Mouse (Mus musculus) intestine, postnatal 0 days (tissue): ENCODE measurements around the gene Snap29. TPM values are rescaled to one million over a fixed set of nuclear protein-coding genes. Genes with fewer than 3 reads are reported as not detected.

Experiments used
- ATAC-seq: fragments of 200-750 bp; cut with Nextera tagmentation; 2 replicates; pipeline ENCODE4 v1.8.0; 2017; ENCODE audit warnings: mild to moderate bottlenecking, moderate TSS enrichment, moderate library complexity
- H3K27ac ChIP-seq: fragments of 300-500 bp; sonication (generic); 2 replicates; pipeline ENCODE4 v1.5.1; 2014; ENCODE audit warnings: mild to moderate bottlenecking, low read depth, low read length, moderate library complexity
- H3K27me3 ChIP-seq: fragments of 300-500 bp; sonication (generic); replicated peaks from 2 replicates; pipeline ENCODE4 v1.6.1; 2014; ENCODE audit warnings: low read length, mixed read lengths; ENCODE audit not compliant: control insufficient read depth, insufficient read depth
- H3K36me3 ChIP-seq: fragments of 300-500 bp; sonication (generic); 2 replicates; pipeline ENCODE4 v1.6.1; 2014; ENCODE audit warnings: mild to moderate bottlenecking, moderate library complexity; ENCODE audit not compliant: control insufficient read depth, insufficient read depth
- H3K4me1 ChIP-seq: fragments of 300-500 bp; sonication (generic); replicated peaks from 2 replicates; pipeline ENCODE4 v1.6.1; 2014; ENCODE audit warnings: antibody characterized with exemption, low read length, mixed read lengths; ENCODE audit not compliant: control insufficient read depth, insufficient read depth
- H3K4me2 ChIP-seq: fragments of 300-500 bp; sonication (generic); replicated peaks from 2 replicates; pipeline ENCODE4 v1.6.1; 2014; ENCODE audit warnings: low read depth, mild to moderate bottlenecking, moderate library complexity
- H3K4me3 ChIP-seq: fragments of 300-500 bp; sonication (generic); 2 replicates; pipeline ENCODE4 v1.5.1; 2014; ENCODE audit warnings: low read depth, low read length
- H3K9ac ChIP-seq: fragments of 300-500 bp; sonication (generic); 2 replicates; pipeline ENCODE4 v1.6.1; 2014; ENCODE audit warnings: mild to moderate bottlenecking, low read depth, low read length
- H3K9me3 ChIP-seq: fragments of 300-500 bp; sonication (generic); 2 replicates; pipeline ENCODE4 v1.6.1; 2016; ENCODE audit warnings: mixed run types; ENCODE audit not compliant: control insufficient read depth
- CTCF ChIP-seq: sonication (generic); IDR thresholded peaks from 2 replicates; pipeline ENCODE4 v1.5.1; 2016; ENCODE audit warnings: low read depth, mild to moderate bottlenecking, control low read depth, antibody characterized with exemption, moderate library complexity
- WGBS: fragments of 180-500 bp; shearing (Covaris S2); extraction: QIAGEN DNeasy Blood & Tissue Kit; methylation state at CpG from one replicate; pipeline ENCODE4 v1.1.7; 2014; 5-methylcytosine and 5-hydroxymethylcytosine counted together
- polyA plus RNA-seq: library from polyadenylated mRNA; unstranded; fragments of >200 nt; fragmentation: Nextera tagmentation; extraction: Ambion mirVana; gene quantifications from 2 replicates; pipeline ENCODE4 v1.2.1, GENCODE M21; 2015

The Snap29 gene
- polyA plus RNA-seq, 1 experiment from 2014 or later: 15.5 TPM

DNA sequence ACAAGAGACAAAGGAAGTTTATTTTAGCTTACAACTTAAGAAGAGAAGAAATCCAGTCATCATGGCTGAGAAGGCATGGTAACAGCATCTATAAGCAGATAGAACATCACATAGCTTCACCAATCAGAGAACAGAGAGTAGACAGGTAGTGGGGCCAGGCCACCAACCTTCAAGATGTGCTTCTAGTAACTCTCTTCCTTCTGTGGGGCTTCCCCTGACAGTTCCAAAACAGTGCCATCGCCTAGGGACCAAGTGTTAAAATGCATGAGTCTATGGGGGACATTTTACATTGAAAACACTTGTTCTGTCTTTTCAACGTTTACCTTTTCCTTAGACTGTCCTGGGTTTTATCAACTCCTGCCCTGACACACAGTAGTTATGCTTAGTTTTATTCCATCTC is 57.4 kb downstream of the Snap29 start:
- WGBS: 72% methylated on average over 2 of the region's 2 CpGs
- Histone ChIP-seq H3K4me1 (no peaks in the 10 kb centered on the region), H3K9ac (no peak overlapping the region), H3K4me2 (no peak overlapping the region), H3K27ac (no peak overlapping the region), H3K27me3 (no peaks in the 10 kb centered on the region), H3K9me3 (no peaks in the 10 kb centered on the region), H3K36me3 (peaks cover 4% of the 10 kb centered on the region; the same call in 1 of the 2 replicates), H3K4me3 (no peak overlapping the region)
- ATAC-seq: no peak
- no peak for TF ChIP-seq CTCF

DNA sequence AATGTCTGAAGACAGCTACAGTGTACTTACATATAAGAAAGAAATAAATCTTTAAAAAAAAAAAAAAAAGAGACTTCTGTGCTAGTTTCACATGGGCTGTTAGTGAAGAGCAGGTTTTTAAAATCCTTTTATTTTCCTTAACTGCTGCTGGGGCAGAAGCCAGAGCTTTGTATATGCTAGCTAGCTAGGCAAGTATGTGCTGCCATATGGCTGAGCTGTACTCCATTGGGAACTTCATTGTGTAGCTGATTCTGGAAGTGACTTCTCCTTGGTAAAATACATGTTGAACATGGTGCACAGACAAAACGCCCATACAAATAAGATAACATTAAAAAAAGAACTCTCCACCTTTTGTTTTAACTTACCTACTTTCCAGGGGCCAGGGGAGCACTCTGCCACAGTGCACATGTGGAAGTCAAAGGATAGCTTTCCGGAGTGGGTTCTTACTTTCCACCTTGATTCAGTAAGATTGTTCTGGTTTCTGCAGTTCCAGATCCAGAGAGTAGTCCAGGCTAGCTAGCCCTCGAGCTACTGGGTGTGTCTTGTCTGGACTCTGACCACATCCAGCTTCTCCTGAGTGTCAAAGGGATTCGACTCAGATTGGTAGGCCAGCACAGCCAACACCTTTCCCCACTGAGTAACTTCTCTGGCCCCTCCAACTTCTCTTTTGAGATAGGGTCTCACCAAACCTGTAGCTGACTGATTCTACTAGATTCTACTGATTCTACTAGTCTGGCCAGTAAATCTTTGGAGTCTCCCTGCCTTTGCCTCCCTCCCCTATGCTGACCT is 61.3 kb downstream of the Snap29 start:
- WGBS: 54% methylated on average over 4 of the region's 4 CpGs
- H3K9ac ChIP-seq: no peak overlapping the region

DNA sequence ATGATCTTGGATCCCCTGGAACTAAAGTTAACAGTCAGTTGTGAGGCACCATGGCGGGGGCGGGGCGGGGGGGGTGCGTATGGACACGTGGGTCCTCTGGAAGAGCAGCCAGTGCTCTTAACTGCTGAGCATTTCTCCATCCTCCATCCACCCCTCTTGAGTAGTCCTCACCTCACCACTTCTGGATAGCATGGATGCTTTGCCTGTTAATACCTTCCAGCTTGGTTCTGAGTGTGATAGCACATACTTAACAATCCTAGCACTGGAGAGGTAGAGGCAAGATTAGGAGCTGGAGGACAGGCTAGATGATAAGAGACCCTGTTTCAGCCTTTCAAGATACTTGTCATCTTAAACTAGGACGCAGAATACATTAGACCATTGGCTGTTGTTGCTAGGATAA is 66.7 kb downstream of the Snap29 start:
- H3K36me3 ChIP-seq: peaks cover 26% of the 10 kb centered on the region
- H3K27ac ChIP-seq: no peak overlapping the region
- no peak overlapping the region for H3K4me3 ChIP-seq
- no peak for ATAC-seq
- no peak overlapping the region for H3K9ac ChIP-seq
- no peaks in the 10 kb centered on the region for H3K4me1 ChIP-seq
- H3K27me3 ChIP-seq: no peaks in the 10 kb centered on the region
- no peak overlapping the region for H3K4me2 ChIP-seq
- H3K9me3 ChIP-seq: no peaks in the 10 kb centered on the region
- WGBS: 88% methylated on average over 6 of the region's 6 CpGs
- TF ChIP-seq CTCF: no peak

More for the DNA sequence above, 61.3 kb downstream of the Snap29 start:
- no peak for TF ChIP-seq CTCF
- H3K9me3 ChIP-seq: no peaks in the 10 kb centered on the region
- no peaks in the 10 kb centered on the region for H3K4me1 ChIP-seq
- ATAC-seq: peak; percentile 73; the same call in 1 of the 2 replicates
- H3K36me3 ChIP-seq: peaks cover 21% of the 10 kb centered on the region
- no peaks in the 10 kb centered on the region for H3K27me3 ChIP-seq
- no peak overlapping the region for H3K4me3 ChIP-seq
- peak overlapping the region; percentile 55 for H3K27ac ChIP-seq
- 0 out of 2 replicates have a peak overlapping the region, but pooled peaks have one; percentile 25 for H3K4me2 ChIP-seq

DNA sequence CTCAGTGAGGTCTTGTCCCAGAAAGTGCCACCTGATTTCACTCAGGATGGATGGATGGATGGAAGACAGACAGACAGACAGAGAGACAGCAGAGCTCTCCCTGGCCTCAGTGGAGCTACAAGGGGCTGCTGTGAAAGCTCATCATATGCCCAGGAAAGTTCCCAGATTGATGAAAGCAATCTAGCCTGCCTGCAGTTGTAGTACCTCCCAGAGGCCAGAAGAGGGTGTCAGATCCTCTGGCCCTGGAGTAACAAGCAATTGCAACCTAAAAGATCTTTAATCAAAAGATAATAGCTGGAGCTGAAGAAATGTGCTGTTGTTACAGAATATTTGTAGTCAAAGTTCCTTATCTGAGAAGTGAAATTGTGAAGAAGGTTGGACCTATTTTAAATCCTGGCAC is 68.3 kb downstream of the Snap29 start:
- H3K9ac ChIP-seq: no peak overlapping the region
- no peaks in the 10 kb centered on the region for H3K4me1 ChIP-seq
- no peaks in the 10 kb centered on the region for H3K9me3 ChIP-seq
- H3K27me3 ChIP-seq: no peaks in the 10 kb centered on the region
- no peak overlapping the region for H3K27ac ChIP-seq
- no peak overlapping the region for H3K4me2 ChIP-seq
- no peak overlapping the region for H3K4me3 ChIP-seq
- no peak for ATAC-seq
- peaks cover 23% of the 10 kb centered on the region for H3K36me3 ChIP-seq
- peak; percentile 81 for TF ChIP-seq CTCF

DNA sequence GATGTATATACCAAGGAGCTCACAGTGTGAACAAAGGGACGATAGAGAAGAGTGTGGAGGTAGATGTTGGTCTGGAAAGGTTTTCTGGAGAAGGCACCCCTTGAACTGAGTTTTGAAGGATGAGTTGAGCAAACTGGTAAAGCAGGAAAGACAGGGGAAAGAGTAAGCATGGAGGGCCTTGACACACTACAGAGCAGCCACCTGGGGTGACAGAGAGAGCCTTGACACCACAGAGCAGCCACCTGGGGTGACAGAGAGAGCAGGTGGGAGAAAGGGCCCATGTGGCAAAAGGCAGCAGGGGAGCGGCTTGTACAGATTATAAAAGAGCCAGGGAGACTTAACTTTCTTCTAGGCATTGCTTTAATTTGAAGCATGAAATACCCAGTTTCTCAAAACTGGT is 69.0 kb downstream of the Snap29 start:
- H3K27me3 ChIP-seq: no peaks in the 10 kb centered on the region
- TF ChIP-seq CTCF: no peak
- no peak overlapping the region for H3K9ac ChIP-seq
- no peak overlapping the region for H3K27ac ChIP-seq
- no peak for ATAC-seq
- no peaks in the 10 kb centered on the region for H3K4me1 ChIP-seq
- WGBS: 74% methylated on average over 2 of the region's 2 CpGs
- no peaks in the 10 kb centered on the region for H3K9me3 ChIP-seq
- peaks cover 18% of the 10 kb centered on the region for H3K36me3 ChIP-seq
- no peak overlapping the region for H3K4me2 ChIP-seq
- no peak overlapping the region for H3K4me3 ChIP-seq

DNA sequence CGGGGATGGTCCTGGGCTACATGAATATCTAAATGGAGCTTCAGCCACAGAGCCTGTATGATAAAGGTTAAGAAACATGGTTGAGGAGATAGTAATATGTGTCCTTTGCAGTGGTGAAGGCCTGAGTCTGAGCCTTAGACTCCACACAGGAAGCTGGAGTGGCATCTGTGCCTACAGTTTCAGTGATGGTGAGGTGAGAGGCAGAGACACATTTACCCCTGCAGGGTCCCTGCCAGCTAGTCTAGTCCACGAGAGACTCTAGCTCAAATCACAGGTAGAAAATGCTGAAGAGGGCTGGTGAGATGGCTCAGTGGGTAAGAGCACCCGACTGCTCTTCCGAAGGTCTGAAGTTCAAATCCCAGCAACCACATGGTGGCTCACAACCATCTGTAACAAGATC is 69.5 kb downstream of the Snap29 start:
- H3K4me2 ChIP-seq: no peak overlapping the region
- H3K4me1 ChIP-seq: no peaks in the 10 kb centered on the region
- ATAC-seq: no peak
- no peak for TF ChIP-seq CTCF
- no peaks in the 10 kb centered on the region for H3K9me3 ChIP-seq
- H3K36me3 ChIP-seq: peaks cover 13% of the 10 kb centered on the region
- WGBS: 92% methylated on average over 4 of the region's 4 CpGs
- H3K9ac ChIP-seq: no peak overlapping the region
- H3K27me3 ChIP-seq: no peaks in the 10 kb centered on the region
- H3K27ac ChIP-seq: no peak overlapping the region
- no peak overlapping the region for H3K4me3 ChIP-seq
